Mouse (Mus musculus): ENCODE measurements around the gene Ilk. TPM values are rescaled to one million over a fixed set of nuclear protein-coding genes. Genes with fewer than 3 reads are reported as not detected.

Gene Ilk
- total and polyA plus RNA-seq, 3 experiments: 32.4 to 51.1 (median 42.6) TPM

DNA sequence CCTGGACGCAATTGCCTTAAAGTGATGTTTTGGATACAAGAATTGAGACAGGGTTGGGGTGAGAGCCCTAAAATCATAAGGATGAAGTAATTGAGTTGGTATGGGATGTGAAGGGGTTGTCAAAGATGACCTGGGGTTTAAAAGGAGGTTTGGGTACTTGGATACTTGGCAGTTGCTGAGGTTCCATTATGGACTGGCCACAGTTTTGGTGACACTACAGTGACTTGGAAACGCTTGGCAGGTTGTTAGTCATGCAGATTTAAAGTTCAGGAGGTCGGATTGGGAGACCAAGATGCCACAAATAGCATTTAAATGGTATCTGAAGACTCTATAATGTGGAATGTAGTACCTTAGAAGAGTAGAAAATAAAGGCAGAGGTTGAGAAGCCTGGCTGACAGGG is 1.3 kb downstream of the Ilk start:
- H3K27ac ChIP-seq (ENCODE audit: insufficient read depth, low read depth): no peak overlapping the region
- dilution Hi-C loops (cut with MboI; ENCODE audit: extremely low pct_ligation_motif_present, extremely low pct_unique_long_range_greater_than_20kb, low sequenced_read_pairs): no loop called here
- H3K9ac ChIP-seq (ENCODE audit: insufficient read depth, low read depth): peak overlapping the region; percentile 87

DNA sequence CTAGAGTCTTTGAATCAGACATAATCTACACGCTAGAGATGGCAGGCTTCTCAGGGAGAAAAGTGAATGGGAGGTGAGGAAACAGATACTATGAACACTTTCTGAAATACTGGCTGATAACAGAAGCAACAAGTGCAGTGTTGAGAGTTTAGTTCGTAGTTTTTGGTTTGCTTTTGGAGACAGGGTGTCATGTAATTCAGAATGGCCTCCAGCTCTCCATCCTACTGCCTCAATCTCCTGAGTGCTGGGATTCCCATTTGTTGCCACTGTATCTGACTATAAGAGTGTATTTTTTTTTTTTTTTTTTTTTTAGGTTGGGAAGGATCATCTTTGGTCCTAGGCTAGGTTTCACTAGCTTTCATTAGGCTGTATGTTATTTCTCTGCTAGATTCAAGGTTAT is 1.9 kb downstream of the Ilk start:
- TF ChIP-seq KAT2A (IDR thresholded peaks at IDR 0.05; ENCODE audit: insufficient replicate concordance, low read length): no peak
- no peak for TF ChIP-seq ZKSCAN1 (IDR thresholded peaks at IDR 0.05; ENCODE audit: borderline replicate concordance, low read depth, low read length)
- no peak for TF ChIP-seq CHD2 (IDR thresholded peaks at IDR 0.05; ENCODE audit: low read length)
- TF ChIP-seq TCF12 (IDR thresholded peaks at IDR 0.05; ENCODE audit: low read depth, low read length): no peak
- TF ChIP-seq MEF2A (IDR thresholded peaks at IDR 0.05; ENCODE audit: borderline replicate concordance, low read depth, low read length): no peak
- no peak for TF ChIP-seq IRF4 (IDR thresholded peaks at IDR 0.05; ENCODE audit: low read depth, low read length)
- TF ChIP-seq ZMIZ1 (IDR thresholded peaks at IDR 0.05; ENCODE audit: low read depth, low read length): no peak
- in situ Hi-C loops (cut with MboI; ENCODE audit: low pct_ligation_motif_present, low pct_unique_long_range_greater_than_20kb, low sequenced_read_pairs) (no loop called here), dilution Hi-C loops (cut with MboI; ENCODE audit: extremely low pct_ligation_motif_present, extremely low pct_unique_long_range_greater_than_20kb, low sequenced_read_pairs) (no loop called here)
- H3K4me1 ChIP-seq (ENCODE audit: control insufficient read depth in 1 of 2, insufficient read depth in 2 of 2): peaks cover 11 to 63% of the 10 kb centered on the region in 2 experiments
- DNase-seq (ENCODE audit: extremely low read depth): no peak
- peaks cover 26% of the 10 kb centered on the region for H3K79me2 ChIP-seq (replicated peaks; ENCODE audit: control insufficient read depth, extremely low read depth, insufficient read depth, poor library complexity, severe bottlenecking)
- no peaks in the 10 kb centered on the region for H3K27me3 ChIP-seq (replicated peaks)
- H3K36me3 ChIP-seq (replicated peaks in 1 of 2; ENCODE audit: control insufficient read depth in 1 of 2, insufficient read depth in 1 of 2, low read length in 1 of 2): peaks cover 48 to 56% of the 10 kb centered on the region in 2 experiments
- peak overlapping the region; percentile 40; the same call in 1 of the 2 replicates for H3K4me2 ChIP-seq (ENCODE audit: insufficient read depth, low read depth, poor library complexity, severe bottlenecking)
- H3K4me3 ChIP-seq (replicated peaks in 1 of 3; ENCODE audit: low read depth in 2 of 3, low read length in 2 of 3, poor library complexity in 1 of 3): no peak overlapping the region
- H3K27ac ChIP-seq (ENCODE audit: insufficient read depth, low read depth): no peak overlapping the region
- peak overlapping the region; percentile 32; the same call in 1 of the 2 replicates for H3K9ac ChIP-seq (ENCODE audit: insufficient read depth, low read depth)
- H3K9me3 ChIP-seq (replicated peaks; ENCODE audit: low read length): no peaks in the 10 kb centered on the region

More for the DNA sequence above, 1.3 kb downstream of the Ilk start:
- no peak for DNase-seq (ENCODE audit: extremely low read depth)
- TF ChIP-seq KAT2A (IDR thresholded peaks at IDR 0.05; ENCODE audit: insufficient replicate concordance, low read length) (no peak), CHD1 (IDR thresholded peaks at IDR 0.05; ENCODE audit: low read depth, low read length) (no peak), MAX (IDR thresholded peaks at IDR 0.05; ENCODE audit: low read length) (no peak), ZNF384 (IDR thresholded peaks at IDR 0.05; ENCODE audit: low read depth, low read length) (no peak), USF1 (IDR thresholded peaks at IDR 0.05; ENCODE audit: low read depth, low read length) (no peak)
- peaks cover 52 to 57% of the 10 kb centered on the region in 2 experiments for H3K36me3 ChIP-seq (replicated peaks in 1 of 2; ENCODE audit: control insufficient read depth in 1 of 2, insufficient read depth in 1 of 2, low read length in 1 of 2)
- peak overlapping the region; percentile 38 for H3K4me2 ChIP-seq (ENCODE audit: insufficient read depth, low read depth, poor library complexity, severe bottlenecking)
- no peaks in the 10 kb centered on the region for H3K9me3 ChIP-seq (replicated peaks; ENCODE audit: low read length)
- in situ Hi-C loops (cut with MboI; ENCODE audit: low pct_ligation_motif_present, low pct_unique_long_range_greater_than_20kb, low sequenced_read_pairs): no loop called here
- H3K27me3 ChIP-seq (replicated peaks): no peaks in the 10 kb centered on the region
- H3K4me1 ChIP-seq (ENCODE audit: control insufficient read depth in 1 of 2, insufficient read depth in 2 of 2): peaks cover 11 to 63% of the 10 kb centered on the region in 2 experiments
- peak overlapping the region; percentile 61 to 80 (median 78) for H3K4me3 ChIP-seq (replicated peaks in 1 of 3; ENCODE audit: low read depth in 2 of 3, low read length in 2 of 3, poor library complexity in 1 of 3)
- peaks cover 24% of the 10 kb centered on the region for H3K79me2 ChIP-seq (replicated peaks; ENCODE audit: control insufficient read depth, extremely low read depth, insufficient read depth, poor library complexity, severe bottlenecking)

DNA sequence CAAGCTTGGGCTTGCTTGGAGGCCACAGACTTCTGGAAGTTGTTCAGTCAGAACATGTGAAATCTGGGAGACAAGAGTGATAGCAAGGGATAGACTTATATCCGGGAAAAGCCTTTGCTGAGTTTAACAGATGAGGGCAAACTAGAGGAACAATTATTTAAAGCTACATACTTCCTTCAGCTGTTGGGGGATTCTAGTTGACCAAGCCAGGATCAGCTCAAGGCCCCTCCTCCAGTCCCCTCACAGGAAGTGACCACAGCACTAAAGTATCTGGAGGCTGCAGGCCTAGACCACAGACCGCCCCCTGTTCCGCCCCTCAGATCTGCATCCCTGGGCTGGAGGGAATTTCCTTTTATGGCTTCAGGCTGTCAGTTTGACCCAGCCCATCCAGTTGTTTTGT is 2.6 kb downstream of the Ilk start:
- Histone ChIP-seq H3K4me2 (ENCODE audit: insufficient read depth, low read depth, poor library complexity, severe bottlenecking) (peak overlapping the region; percentile 43), H3K4me1 (ENCODE audit: control insufficient read depth in 1 of 2, insufficient read depth in 2 of 2) (peaks cover 11 to 58% of the 10 kb centered on the region in 2 experiments), H3K9ac (ENCODE audit: insufficient read depth, low read depth) (peak overlapping the region; percentile 25; the same call in 1 of the 2 replicates), H3K27me3 (replicated peaks) (no peaks in the 10 kb centered on the region), H3K79me2 (replicated peaks; ENCODE audit: control insufficient read depth, extremely low read depth, insufficient read depth, poor library complexity, severe bottlenecking) (peaks cover 31% of the 10 kb centered on the region), H3K36me3 (replicated peaks in 1 of 2; ENCODE audit: control insufficient read depth in 1 of 2, insufficient read depth in 1 of 2, low read length in 1 of 2) (peaks cover 41 to 50% of the 10 kb centered on the region in 2 experiments), H3K27ac (ENCODE audit: insufficient read depth, low read depth) (no peak overlapping the region), H3K4me3 (replicated peaks in 1 of 3; ENCODE audit: low read depth in 2 of 3, low read length in 2 of 3, poor library complexity in 1 of 3) (peak overlapping the region in 1 of 3 experiments; percentile 32), H3K9me3 (replicated peaks; ENCODE audit: low read length) (no peaks in the 10 kb centered on the region)
- DNase-seq (ENCODE audit: extremely low read depth): peak; percentile 73
- dilution Hi-C loops (cut with MboI; ENCODE audit: extremely low pct_ligation_motif_present, extremely low pct_unique_long_range_greater_than_20kb, low sequenced_read_pairs): no loop called here
- in situ Hi-C loops (cut with MboI; ENCODE audit: low pct_ligation_motif_present, low pct_unique_long_range_greater_than_20kb, low sequenced_read_pairs): no loop called here
- peak; percentile 54; the same call in 1 of the 2 replicates for TF ChIP-seq HCFC1 (IDR thresholded peaks at IDR 0.05; ENCODE audit: low read depth, low read length)
- TF ChIP-seq TBP (conservative IDR thresholded peaks at IDR 0.05; ENCODE audit: low read depth, low read length): no peak
- no peak for TF ChIP-seq EP300 (IDR thresholded peaks at IDR 0.05; ENCODE audit: low read length)
- TF ChIP-seq POLR2A (IDR thresholded peaks at IDR 0.05; ENCODE audit: low read depth, low read length): peak; percentile 52; the same call in 1 of the 2 replicates
- peak; percentile 45; the same call in 1 of the 2 replicates for TF ChIP-seq JUND (conservative IDR thresholded peaks at IDR 0.05; ENCODE audit: low read depth, low read length)
- peak; percentile 42; the same call in 1 of the 2 replicates for TF ChIP-seq SIN3A (IDR thresholded peaks at IDR 0.05; ENCODE audit: low read length)
- peak; percentile 45; the same call in 1 of the 2 replicates for TF ChIP-seq TCF12 (IDR thresholded peaks at IDR 0.05; ENCODE audit: low read depth, low read length)
- TF ChIP-seq MEF2A (IDR thresholded peaks at IDR 0.05; ENCODE audit: borderline replicate concordance, low read depth, low read length): 0 out of 2 replicates have a peak, but pooled peaks have one; percentile 23
- no peak for TF ChIP-seq USF2 (conservative IDR thresholded peaks at IDR 0.05; ENCODE audit: low read depth, low read length)
- TF ChIP-seq ELF1 (IDR thresholded peaks at IDR 0.05; ENCODE audit: low read depth, low read length): peak; percentile 66; the same call in 1 of the 2 replicates
- 0 out of 2 replicates have a peak, but pooled peaks have one; percentile 17 for TF ChIP-seq CHD2 (IDR thresholded peaks at IDR 0.05; ENCODE audit: low read length)
- no peak for TF ChIP-seq IRF4 (IDR thresholded peaks at IDR 0.05; ENCODE audit: low read depth, low read length)
- TF ChIP-seq NELFE (IDR thresholded peaks at IDR 0.05; ENCODE audit: low read depth, low read length): 0 out of 2 replicates have a peak, but pooled peaks have one; percentile 22

Data from CH12.LX (cell line).